Mouse (Mus musculus): ENCODE measurements around the gene Slc35c2. TPM values are rescaled to one million over a fixed set of nuclear protein-coding genes. Genes with fewer than 3 reads are reported as not detected.

The Slc35c2 gene
- total RNA-seq, 2 experiments from 2014 or later: 18.5 to 19.8 TPM

GRCm38 (mm10) chr2:165279351-165279750 is 8.3 kb downstream of the Slc35c2 start:
- DNase-seq: no peak
- intact Hi-C loops (cut with DNase I): loop anchor here (10.0 kb wide), 1 partner anchor 325 kb away; no protein-coding TSS in a partner anchor

DNA sequence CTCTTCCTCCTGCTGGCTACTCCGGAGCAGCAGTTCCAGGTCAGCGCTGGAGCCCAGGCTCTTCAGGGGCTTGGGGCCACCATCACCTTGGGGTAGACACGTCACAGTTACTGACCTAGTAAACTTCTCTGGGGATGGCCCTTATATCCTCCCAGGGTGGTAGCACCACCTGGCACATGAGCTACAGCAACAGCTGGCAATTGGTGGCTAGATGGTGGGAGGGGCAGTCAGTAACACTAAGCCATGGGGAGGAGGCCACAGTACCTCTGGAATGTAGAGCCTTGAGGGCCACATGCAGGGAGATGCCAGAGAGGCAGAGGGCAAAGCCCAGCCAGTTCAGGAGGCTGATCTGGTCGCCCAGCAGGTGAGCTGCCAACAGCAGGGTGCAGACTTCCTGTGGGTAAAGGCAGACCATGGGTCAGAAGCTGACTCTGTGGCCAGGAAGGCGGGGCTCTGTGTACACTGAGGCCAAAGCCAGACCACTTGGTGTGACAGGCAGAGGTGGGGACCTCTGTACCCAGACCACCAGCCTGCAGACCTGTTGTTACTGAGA is 10.4 kb downstream of the Slc35c2 start:
- DNase-seq: no peak
- intact Hi-C loops (cut with DNase I): loop anchor here (10.0 kb wide), 1 partner anchor 322 kb away; no protein-coding TSS in a partner anchor

DNA sequence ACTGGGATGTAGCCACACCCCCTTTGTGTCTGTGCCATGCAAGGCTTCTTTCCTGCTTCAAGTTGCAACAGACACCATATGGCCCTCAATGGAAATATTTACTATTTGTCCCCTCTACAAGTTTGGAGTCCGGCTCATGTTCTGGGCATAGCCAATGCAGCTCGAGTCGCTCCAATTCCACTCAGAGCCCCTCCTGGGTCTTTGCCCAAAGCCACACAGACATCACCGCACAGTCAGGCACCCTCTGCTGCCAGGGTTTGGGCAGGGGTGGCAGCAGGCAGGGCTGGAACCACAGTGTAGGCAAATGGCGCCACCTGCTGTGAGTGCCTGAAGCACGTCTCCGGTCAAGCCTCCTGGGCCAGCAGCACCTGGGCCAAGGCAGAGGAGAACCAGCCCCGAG is 11.8 kb downstream of the Slc35c2 start:
- intact Hi-C loops (cut with DNase I): loop anchor here (1.0 to 10.0 kb wide), 3 partner anchors 45 to 321 kb away; no protein-coding TSS in a partner anchor
- DNase-seq: peak; percentile 70 to 78

GRCm38 (mm10) chr2:165275124-165275640 is 12.5 kb downstream of the Slc35c2 start:
- intact Hi-C loops (cut with DNase I): loop anchor here (2.0 to 10.0 kb wide), 2 partner anchors 44 to 320 kb away; no protein-coding TSS in a partner anchor
- DNase-seq: no peak

DNA sequence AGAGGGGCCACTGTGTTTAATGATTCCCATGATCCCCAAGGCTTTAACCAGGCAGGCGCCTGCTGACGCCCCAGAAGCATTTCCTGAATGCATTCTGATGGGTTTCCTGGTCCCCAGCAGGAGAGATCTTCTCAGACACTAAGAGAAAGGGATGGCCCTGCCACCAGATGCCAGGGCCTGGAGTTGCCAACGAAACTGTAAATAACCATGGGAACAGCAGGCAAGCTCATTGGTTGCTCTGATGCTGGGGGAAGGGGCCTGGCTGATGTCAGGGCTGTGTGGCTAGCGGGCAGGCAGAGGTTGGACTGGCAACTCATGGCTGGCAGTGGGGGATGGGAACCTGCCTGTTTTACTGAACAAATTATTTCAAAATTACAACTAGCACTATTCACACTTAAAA is 14.1 kb downstream of the Slc35c2 start:
- intact Hi-C loops (cut with DNase I): loop anchor here (10.0 kb wide), 1 partner anchor 319 kb away; no protein-coding TSS in a partner anchor
- no peak for DNase-seq

GRCm38 (mm10) chr2:165271326-165271725 is 16.3 kb downstream of the Slc35c2 start:
- DNase-seq: no peak
- intact Hi-C loops (cut with DNase I): loop anchor here (10.0 kb wide), 1 partner anchor 317 kb away; no protein-coding TSS in a partner anchor

DNA sequence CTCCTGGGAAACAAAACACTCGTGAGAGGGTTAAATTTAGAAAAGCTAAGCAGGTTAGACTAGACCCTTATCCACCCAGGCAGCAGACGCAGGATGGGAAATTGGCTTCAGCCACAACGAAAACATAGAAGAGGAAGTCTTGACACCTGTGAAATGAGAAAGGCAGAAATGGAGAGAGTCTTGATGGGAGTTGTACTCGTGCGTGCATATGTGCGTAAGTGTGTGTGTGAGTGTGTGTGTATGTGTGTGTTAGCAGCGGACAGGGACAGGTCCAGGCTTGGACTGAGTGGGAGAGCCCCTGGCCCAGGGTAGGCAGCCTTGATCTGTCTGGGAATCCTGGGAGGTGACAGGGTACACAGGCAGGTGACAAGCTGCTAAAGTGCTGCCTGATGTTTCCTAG is 16.8 kb downstream of the Slc35c2 start:
- intact Hi-C loops (cut with DNase I): loop anchor here (10.0 kb wide), 1 partner anchor 316 kb away; no protein-coding TSS in a partner anchor
- DNase-seq: no peak

DNA sequence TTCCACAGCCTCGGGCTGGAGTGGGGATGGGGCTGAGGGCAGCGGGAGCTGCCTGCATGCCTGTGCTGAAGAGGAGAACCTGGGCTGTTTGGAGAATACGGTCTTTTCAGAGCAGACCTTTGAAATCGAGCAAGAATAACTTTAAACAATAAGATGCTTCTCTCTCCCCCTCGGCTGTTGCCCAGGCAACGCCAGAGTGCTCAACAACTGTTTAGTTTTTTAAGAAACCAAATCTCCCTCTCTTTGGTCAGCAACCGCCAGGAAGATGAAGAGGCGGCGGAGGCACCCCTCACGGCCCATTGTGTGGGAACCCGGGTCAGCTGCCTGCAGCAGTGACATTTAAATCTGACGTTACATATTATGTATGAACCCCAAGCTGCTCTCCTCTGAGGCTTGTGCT is 20.9 kb downstream of the Slc35c2 start:
- DNase-seq: no peak
- intact Hi-C loops (cut with DNase I): no loop called here

DNA sequence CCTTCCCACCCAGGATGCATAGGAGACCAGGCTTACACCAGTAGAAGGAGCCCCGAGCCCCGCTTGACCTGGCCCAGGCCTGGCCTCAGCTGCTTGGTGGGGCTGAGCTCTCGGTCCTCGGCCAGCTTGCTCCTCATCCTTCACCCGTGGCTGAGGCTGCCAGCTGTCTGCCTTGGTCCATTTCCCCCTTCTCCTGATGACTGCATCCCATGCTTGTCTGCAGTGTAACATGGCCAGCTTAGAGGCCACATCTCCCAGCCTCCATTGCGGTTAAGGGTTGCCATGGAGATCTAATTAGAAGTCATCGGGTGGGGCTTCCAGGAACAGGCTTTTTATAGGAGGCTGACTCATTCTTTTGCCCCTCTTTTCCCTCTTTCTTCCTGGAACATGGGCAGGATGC is 23.8 kb downstream of the Slc35c2 start:
- DNase-seq: no peak
- intact Hi-C loops (cut with DNase I): no loop called here

DNA sequence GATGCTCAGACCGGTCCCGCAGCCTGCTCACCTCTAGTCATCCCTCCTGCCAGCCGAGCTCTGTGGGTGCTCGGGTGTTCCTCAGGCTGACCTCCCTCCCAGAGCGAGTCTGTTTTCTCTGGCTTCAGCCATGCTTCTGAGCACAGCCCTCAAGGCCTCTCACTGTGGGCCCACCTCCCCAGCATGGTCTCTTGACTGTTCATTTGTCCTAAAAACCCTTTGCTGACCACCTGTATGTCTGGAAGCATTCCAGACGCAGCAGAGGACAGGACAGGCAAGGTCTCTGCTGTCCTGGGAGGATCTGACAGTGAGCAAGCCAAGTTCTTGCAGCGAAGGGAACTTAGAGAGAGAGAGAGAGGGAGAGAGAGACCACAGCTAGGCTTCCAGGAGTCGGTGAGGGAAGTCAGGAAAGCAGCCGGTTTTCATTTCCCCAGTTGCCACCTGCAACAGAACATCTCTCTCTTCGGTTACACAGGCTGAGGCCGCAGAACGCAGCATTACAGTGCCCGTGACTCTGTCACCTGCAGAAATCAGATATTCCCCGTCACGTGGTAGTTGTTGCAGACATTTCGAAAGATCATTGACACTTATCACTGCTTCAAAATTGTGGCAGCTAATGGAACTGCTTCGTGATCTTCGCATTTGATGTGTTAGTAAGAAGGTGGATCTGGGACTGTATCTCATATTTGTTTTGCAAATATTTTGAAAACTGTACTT is 25.2 kb downstream of the Slc35c2 start:
- intact Hi-C loops (cut with DNase I): no loop called here
- DNase-seq: no peak

DNA sequence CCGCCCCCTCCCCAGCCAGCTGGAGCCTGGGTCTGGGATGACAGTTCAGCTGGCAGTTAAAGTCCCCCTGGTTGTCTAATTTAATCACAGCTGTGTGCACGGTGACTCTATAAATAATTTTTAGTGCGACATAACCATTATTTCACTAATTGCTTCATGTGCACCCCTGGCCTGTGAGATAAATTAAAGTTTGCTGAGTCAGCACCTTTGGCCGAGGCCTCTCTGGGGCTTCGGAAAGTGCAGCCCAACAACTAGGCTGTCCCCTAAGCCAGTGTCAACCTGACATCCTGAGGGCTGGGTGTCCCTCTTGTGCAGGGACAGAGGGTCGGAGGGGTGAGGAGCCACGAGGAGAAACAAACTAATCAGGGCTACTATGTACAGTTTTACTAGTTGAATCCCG is 27.8 kb downstream of the Slc35c2 start:
- DNase-seq: no peak
- intact Hi-C loops (cut with DNase I): no loop called here

- intact Hi-C loops (cut with DNase I): no loop called here
- no peak for DNase-seq
These were observed 29.3 kb downstream of the Slc35c2 start for GRCm38 (mm10) chr2:165258321-165258720.

DNA sequence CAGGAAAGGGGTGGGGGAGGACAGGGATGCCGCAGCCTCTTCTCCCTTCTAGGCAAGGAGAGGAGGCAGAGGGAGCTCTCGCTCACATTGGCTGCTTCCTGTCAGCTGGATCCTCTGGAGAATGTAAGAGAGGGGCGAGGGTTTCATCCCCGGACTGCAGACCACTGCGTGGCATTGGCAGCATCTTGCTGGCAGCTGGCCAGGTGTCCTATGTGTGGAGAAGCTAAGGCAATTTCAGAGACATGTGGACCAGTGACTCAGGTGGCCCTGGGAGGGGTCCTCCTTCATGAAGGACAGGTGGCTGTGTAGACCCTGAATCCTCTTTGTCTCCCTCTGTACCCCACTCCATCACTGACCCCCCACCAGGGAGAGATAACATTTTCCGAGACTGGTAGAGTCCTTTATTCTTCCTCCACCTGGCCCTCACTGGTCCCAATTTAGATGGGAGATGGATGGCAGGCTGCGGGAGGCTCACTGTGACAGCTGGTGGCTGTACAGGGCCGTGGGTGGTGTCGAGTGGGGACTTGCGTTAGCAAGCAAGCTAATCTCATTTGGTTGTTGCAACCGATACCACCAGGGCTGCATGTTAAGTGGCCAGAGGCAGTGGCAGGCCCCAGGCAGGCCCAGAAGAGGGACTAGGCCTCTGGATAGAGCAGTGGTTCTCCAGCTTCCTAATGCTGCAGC is 30.4 kb downstream of the Slc35c2 start:
- intact Hi-C loops (cut with DNase I): no loop called here
- DNase-seq: no peak

- no peak for DNase-seq
These were observed 31.5 kb downstream of the Slc35c2 start for GRCm38 (mm10) chr2:165256213-165256612.

DNA sequence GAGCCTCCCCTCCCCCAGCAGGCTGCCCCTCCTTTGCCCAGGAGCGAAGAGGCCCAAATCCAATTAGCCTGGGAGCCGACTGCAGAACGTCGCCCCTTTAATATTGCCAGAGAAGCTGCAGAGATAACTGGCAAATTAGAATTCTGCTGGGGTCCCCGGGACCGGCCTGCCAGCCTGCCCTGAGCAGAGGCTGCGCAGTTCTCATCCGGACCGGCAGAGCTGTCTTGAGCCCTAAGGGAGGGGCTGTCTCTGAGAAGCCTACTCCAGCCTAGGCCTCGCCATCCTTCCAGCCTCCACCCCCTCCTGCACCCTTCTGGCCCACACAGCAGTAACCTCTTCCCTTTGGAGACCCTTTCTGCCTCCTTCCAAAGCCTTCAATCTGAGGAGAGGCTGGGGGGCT is 33.8 kb downstream of the Slc35c2 start:
- DNase-seq: no peak
- intact Hi-C loops (cut with DNase I): no loop called here

More at GRCm38 (mm10) chr2:165256213-165256612, 31.5 kb downstream of the Slc35c2 start:
- intact Hi-C loops (cut with DNase I): no loop called here

GRCm38 (mm10) chr2:165253269-165253668 is 34.4 kb downstream of the Slc35c2 start:
- DNase-seq: no peak
- intact Hi-C loops (cut with DNase I): no loop called here

DNA sequence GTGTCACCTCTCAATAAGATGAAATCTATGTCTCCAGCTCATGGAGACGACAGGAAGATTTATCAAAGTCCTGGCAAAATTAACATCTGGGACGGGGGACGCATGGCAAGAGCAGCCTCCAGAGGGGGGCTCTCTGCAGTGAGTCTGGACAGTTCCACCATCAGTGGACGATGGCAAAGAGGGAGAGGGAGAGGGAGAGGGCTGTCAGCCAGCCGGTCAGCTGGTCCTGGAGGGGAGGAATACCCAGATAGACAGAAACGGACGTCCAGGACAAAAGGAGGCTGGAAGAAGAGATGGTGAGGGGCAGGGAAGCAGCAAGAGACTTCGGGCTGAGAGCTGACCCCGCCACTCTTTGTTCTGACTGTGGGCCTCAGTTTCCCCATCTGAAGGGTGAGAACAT is 34.9 kb downstream of the Slc35c2 start:
- DNase-seq: no peak
- intact Hi-C loops (cut with DNase I): no loop called here

DNA sequence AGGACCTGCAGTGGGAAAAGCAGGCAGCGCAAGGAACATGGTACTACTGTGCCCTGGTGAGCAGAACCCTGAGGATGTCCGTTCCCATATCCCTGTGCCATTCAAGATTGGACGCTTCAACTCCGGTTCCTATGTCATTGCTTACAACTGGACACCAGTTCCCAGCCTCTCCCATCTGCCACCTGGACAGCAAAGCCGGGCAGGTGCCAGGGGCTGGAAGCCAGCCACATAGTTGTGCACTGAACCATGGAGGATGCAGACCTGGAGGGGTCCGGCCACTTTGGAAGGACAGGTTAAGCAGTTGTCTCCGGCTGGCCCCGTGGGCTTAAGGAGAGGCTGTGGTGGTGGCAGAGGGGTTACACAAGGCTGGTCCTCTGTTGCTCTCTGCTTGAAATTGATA is 35.3 kb downstream of the Slc35c2 start:
- no peak for DNase-seq
- intact Hi-C loops (cut with DNase I): no loop called here

- no peak for DNase-seq
- intact Hi-C loops (cut with DNase I): no loop called here
These were observed 36.8 kb downstream of the Slc35c2 start for GRCm38 (mm10) chr2:165250903-165251302.

- no peak for DNase-seq
- intact Hi-C loops (cut with DNase I): no loop called here
These were observed 38.7 kb downstream of the Slc35c2 start for GRCm38 (mm10) chr2:165248967-165249366.

- no peak for DNase-seq
- intact Hi-C loops (cut with DNase I): no loop called here
These were observed 41.3 kb downstream of the Slc35c2 start for GRCm38 (mm10) chr2:165246349-165246748.
